Mouse (Mus musculus) testis, adult 2 months (tissue): ENCODE data around the gene Gm20388.

Experiments used
- CTCF ChIP-seq: fragments of 200-500 bp; IDR thresholded peaks from 2 replicates; pipeline ENCODE4 v1.5.1; 2012; ENCODE audit warnings: low read depth, mild to moderate bottlenecking, inconsistent platforms, low read length, moderate library complexity; ENCODE audit not compliant: control insufficient read depth, insufficient read depth, insufficient replicate concordance
- POLR2A ChIP-seq: fragments of 200-500 bp; IDR thresholded peaks from 2 replicates; pipeline ENCODE4 v1.6.1; 2012; ENCODE audit warnings: low read depth, mild to moderate bottlenecking, inconsistent platforms, low read length, moderate library complexity; ENCODE audit not compliant: control insufficient read depth

DNA sequence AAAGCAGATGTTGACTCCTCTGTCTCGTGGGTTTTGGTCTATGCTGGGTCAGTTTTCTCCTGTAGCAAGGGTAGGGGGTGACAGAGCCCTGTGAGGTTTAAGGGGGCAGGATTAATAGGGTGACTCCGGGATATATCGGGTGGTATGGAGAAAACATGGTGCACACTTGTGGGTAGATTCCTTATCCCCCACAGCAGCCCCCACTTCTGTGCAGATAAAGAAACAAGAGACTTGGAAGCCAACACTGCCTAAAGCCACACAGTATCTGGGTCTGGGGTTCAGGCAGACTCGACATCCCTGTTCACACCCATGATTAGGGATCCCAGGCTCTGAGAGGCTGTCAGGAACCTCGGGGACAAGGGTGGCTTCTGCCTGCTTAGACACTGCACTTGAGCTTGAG, 509.6 kb downstream of the Gm20388 start:
- TF ChIP-seq POLR2A: no peak
- TF ChIP-seq CTCF: no peak
